Mouse (Mus musculus): ENCODE results near the gene Arhgef2.
"Not testable (repeated sequence)": the region's sequence is repeated elsewhere in the genome, so short reads cannot be mapped to it uniquely, and the experiment has no call there.

Gene Arhgef2

GRCm38 (mm10) chr3:88591950-88592731 is 13.6 kb upstream of the Arhgef2 start:
- DNase-seq = peak; percentile 86 to 91

- DNase-seq = peak; percentile 65 to 69
Observed at GRCm38 (mm10) chr3:88592942-88593576, 12.7 kb upstream of the Arhgef2 start.

GRCm38 (mm10) chr3:88593893-88594580 is 11.7 kb upstream of the Arhgef2 start:
- DNase-seq = peak; percentile 79 to 84

- DNase-seq = not testable (repeated sequence)
Observed at GRCm38 (mm10) chr3:88596547-88596946, 9.2 kb upstream of the Arhgef2 start.

GRCm38 (mm10) chr3:88602466-88602865 is 3.3 kb upstream of the Arhgef2 start:
- DNase-seq = no peak

- DNase-seq = peak; percentile 86 to 90
Observed at GRCm38 (mm10) chr3:88603714-88604161, 2.0 kb upstream of the Arhgef2 start.

- no peak for DNase-seq
Observed at GRCm38 (mm10) chr3:88604863-88605262, 903 bp upstream of the Arhgef2 start.

GRCm38 (mm10) chr3:88607065-88607757 is 1.4 kb downstream of the Arhgef2 start:
- peak; percentile 88 to 91 for DNase-seq

GRCm38 (mm10) chr3:88607758-88608138 is 2.0 kb downstream of the Arhgef2 start:
- DNase-seq = no peak

- DNase-seq = no peak
Observed at GRCm38 (mm10) chr3:88609066-88609465, 3.3 kb downstream of the Arhgef2 start.

GRCm38 (mm10) chr3:88614418-88614817 is 8.7 kb downstream of the Arhgef2 start:
- DNase-seq = no peak

- DNase-seq = peak; percentile 78 to 88
Observed at GRCm38 (mm10) chr3:88615117-88615516, 9.4 kb downstream of the Arhgef2 start.

GRCm38 (mm10) chr3:88615902-88616391 is 10.2 kb downstream of the Arhgef2 start:
- DNase-seq = peak; percentile 66 to 75

GRCm38 (mm10) chr3:88616951-88617500 is 11.3 kb downstream of the Arhgef2 start:
- DNase-seq = no peak

- peak; percentile 48 to 54 for DNase-seq
Observed at GRCm38 (mm10) chr3:88618074-88618871, 12.5 kb downstream of the Arhgef2 start.

GRCm38 (mm10) chr3:88619113-88620097 is 13.6 kb downstream of the Arhgef2 start:
- no peak for DNase-seq

- DNase-seq = no peak
Observed at GRCm38 (mm10) chr3:88620146-88620991, 14.6 kb downstream of the Arhgef2 start.

- DNase-seq = peak; percentile 89 to 91
Observed at GRCm38 (mm10) chr3:88620992-88621536, 15.3 kb downstream of the Arhgef2 start.

All from lung, adult 18-20 months (tissue).